Mouse (Mus musculus) left cerebral cortex, postnatal 10 days (tissue): ENCODE data around the gene Ccdc62. TPM values are rescaled to one million over a fixed set of nuclear protein-coding genes. Genes with fewer than 3 reads are reported as not detected.

Source experiments
- DNase-seq, 2 experiments: peaks; one replicate each; pipeline ENCODE4 v3.0.0; 2021 to 2022; ENCODE audit warnings: low spot score in 2 of 2, mixed read lengths in 1 of 2; ENCODE audit errors: extremely low spot score in 1 of 2
- intact Hi-C: fragments of 180-260 bp; cut with DNase I; formaldehyde crosslinking; loops from one replicate; pipeline ENCODE4 v1.15.1; 2025
- microRNA-seq: library from miRNA; unstranded; fragments of <30 nt; microRNA quantifications from one replicate; pipeline ENCODE4 v1.2.0, GENCODE M21; 2022
- total RNA-seq, 2 experiments: library from RNA; stranded (reverse); gene quantifications; 2 replicates each; pipeline ENCODE4 v1.2.3; 2021

Gene Ccdc62
- total RNA-seq, 2 experiments from 2014 or later = 2.1 to 2.8 TPM

DNA sequence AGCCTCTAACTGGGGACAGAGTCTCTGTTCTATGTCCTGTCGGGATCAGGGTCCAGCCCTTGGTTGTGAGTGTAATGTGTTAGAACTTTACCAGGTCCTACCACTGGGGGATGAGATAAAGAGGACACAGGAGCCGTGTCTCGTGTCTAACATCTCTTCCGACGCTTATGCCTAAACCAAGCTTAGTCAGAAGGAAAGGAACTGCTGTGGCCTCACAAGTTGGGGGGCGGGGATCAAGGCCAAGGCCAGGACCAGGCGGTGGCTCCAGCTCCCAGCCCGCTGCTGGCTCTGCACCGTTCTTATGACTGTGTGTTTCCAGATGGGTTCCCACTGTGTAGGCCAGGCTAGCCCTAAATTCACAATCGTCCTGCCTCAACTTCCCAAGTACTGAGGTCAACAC, 82.4 kb downstream of the Ccdc62 start:
- peak in 1 of 2 experiments; percentile 43 for DNase-seq
- intact Hi-C loops = no loop called here

DNA sequence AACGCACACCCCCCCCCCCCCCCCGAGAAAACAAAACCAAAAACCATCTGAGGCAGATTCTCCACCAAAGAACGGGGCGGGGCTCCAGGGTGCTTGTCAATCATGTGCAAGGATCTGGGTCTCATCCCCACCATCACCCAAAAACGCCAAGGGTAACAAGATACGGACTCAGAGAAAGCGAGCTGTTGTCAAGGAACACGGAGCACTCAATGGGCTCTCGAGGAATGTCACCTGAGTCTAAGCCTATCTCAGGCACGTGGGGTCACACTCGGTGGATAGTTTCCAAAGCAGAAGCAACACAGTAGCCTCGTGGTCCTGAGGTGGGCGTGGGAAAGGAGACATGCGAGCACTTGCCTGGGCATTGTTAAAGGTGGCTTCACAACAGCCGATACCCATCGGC, 83.3 kb downstream of the Ccdc62 start:
- intact Hi-C loops = no loop called here
- DNase-seq = peak in 1 of 2 experiments; percentile 31

DNA sequence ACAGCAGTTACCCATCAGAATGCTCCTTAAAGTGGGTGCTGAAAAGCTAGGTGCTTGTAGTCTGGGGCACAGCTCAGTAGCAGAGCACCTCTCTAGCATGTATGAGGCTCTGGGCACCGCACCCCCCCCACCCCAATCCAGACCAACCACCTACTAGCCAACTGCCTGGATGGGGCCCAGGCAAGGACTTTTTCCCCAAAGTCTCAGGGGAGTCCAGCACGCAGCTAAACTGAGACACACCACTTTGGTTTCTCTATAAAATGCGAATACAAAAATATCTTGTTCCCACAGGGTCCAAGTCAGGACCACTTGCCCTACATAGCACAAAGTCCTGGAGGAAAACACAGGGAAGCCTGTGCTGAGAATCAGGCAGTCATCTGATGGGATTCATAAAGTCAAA, 83.7 kb downstream of the Ccdc62 start:
- intact Hi-C loops = no loop called here

DNA sequence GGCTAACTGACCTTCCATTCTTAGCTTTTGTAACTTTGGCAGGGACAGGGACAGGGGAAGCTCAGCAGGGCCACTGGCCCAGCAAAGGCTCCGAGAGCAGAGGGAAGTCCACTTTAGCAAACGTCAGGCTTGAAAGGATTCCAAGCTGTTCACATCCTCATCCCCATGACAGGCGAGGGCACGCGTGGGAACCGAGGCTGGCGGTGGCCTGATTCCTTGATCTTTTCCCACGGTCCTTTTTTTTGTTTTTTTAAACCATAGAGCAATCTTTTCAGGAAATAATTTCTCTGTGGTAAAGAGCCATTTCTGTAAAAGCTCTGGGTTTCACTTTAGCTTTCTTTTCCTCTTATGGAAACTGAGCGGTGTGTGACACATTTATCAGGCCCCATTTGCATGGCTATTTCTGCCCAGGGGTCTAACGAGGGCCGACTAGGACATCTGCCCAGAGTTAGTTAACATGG, 84.3 kb downstream of the Ccdc62 start:
- intact Hi-C loops = no loop called here
- peak in 1 of 2 experiments; percentile 77 for DNase-seq

More for the DNA sequence above, 83.7 kb downstream of the Ccdc62 start:
- no peak for DNase-seq

DNA sequence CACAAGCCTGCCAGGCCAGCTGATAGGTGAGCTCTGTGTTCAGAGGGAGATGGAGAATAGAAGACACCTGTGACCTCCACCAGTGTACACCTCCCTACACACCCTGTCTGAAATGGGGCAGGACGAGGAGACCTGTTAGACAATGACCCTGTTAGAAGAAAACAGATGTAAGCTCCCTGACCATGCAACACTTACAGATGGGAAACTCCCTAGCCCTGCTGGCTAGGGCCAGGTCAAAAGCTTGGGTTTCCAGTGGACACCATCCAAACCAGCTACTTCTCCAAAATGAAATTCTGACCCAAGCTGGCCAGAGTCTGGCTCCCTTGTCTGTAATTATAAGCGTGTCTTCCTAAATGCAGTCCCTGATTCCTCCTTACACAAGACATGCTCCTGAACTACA, 85.2 kb downstream of the Ccdc62 start:
- no peak for DNase-seq
- intact Hi-C loops = no loop called here

DNA sequence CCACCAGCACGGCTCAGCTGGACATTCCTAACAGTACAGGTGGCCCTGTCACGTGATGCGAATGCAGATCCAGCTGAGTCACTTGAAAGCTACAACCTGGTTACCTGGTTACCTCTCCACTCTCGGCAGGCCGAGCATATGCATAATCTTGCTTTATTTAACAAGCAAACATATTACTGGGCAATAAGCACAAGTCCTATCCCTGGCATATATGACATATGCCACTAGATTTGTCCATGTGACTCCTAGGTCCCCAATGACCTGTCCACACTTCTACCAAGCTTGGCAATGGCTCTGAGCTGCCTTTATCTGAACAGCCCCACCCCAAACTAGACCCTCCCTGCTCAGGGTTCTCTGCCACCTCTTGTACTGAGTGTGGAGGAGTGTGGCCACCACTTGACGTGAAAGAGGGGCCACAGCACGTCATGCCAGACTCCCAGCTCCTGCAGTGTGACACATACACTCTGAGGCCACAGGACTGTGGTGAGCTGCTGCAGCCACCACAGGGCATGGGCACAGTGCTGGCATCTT, 85.9 kb downstream of the Ccdc62 start:
- intact Hi-C loops = no loop called here

DNA sequence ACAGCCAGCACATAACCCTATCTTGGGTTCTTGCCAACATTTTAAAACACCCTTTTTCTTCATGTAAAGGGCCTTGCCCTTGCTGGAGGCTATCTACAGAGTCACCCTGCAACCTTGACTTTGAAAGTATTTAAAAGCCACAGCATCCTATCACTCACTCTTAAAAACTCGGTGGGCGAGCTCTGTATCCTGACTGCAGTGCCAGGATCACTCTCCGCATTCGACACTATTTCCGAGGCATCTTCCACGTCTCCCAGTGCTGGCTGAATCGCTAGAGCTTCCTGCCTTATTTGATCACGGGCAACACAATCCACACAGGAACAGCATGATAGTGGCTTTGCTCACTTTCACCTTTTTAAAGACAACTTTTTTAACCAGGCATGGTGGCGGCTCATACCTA, 87.5 kb downstream of the Ccdc62 start:
- intact Hi-C loops = no loop called here
- no peak for DNase-seq

More for the DNA sequence above, 85.9 kb downstream of the Ccdc62 start:
- no peak for DNase-seq

DNA sequence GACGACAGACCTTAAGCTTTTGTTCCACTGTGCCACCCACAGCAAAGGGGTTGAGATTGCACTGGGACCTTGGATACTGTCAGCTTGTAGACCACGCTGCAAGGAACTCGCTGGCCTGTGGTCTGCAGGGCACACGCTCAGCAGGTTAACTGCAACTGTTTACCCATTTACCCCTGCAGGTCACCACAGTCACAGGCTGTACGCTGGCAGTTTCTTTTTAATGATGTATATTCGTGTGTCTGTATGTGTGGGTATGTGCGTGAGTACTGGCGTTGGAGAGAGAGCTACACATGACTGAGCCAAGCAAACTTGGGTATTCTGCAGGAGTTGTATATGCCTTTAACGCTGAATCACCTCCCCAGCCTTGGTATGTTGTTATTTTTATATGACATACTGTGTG, 88.2 kb downstream of the Ccdc62 start:
- intact Hi-C loops = no loop called here
- no peak for DNase-seq

Small RNAs within 50 kb of the gene (microRNA-seq; reads per million reads assigned to microRNA genes)
- gene Mir7032 = 1.1 reads per million

Other genes with a start within 250 kb of the Ccdc62 start
- 100 to 1,000 TPM; 112 to 122 TPM for gene Clip1, start 246.1 kb upstream of the Ccdc62 start, total RNA-seq
- 10 to 100 TPM; 45.0 to 47.6 TPM for gene Zcchc8, start 209.6 kb upstream of the Ccdc62 start, total RNA-seq
- gene Rsrc2, start 181.3 kb upstream of the Ccdc62 start, total RNA-seq = 10 to 100 TPM; 75.6 to 80.5 TPM
- 1 to 10 TPM; 2.6 to 2.8 TPM for gene Kntc1, start 181.0 kb upstream of the Ccdc62 start, total RNA-seq
- not detected for gene Hcar2, start 65.2 kb upstream of the Ccdc62 start, total RNA-seq
- gene Hcar1, start 50.7 kb upstream of the Ccdc62 start, total RNA-seq = 1 to 10 TPM in 1 of 2 experiments, under 1 TPM in 1; 0.88 to 1.0 TPM
- gene Denr, start 23.5 kb upstream of the Ccdc62 start, total RNA-seq = 10 to 100 TPM; 71.2 to 76.9 TPM
- gene Gm43518, start 3.3 kb upstream of the Ccdc62 start, total RNA-seq = 1 to 10 TPM; 1.5 to 2.4 TPM
- 10 to 100 TPM; 82.4 to 93.4 TPM for gene Hip1r, start 42.9 kb downstream of the Ccdc62 start, total RNA-seq
- 10 to 100 TPM; 42.5 to 42.6 TPM for gene Vps37b, start 101.6 kb downstream of the Ccdc62 start, total RNA-seq
- gene Abcb9, start 165.1 kb downstream of the Ccdc62 start, total RNA-seq = 10 to 100 TPM; 43.8 to 45.5 TPM
- 10 to 100 TPM; 32.5 to 34.6 TPM for gene Ogfod2, start 181.6 kb downstream of the Ccdc62 start, total RNA-seq
- 10 to 100 TPM; 55.4 to 58.8 TPM for gene Arl6ip4, start 185.4 kb downstream of the Ccdc62 start, total RNA-seq